Mouse (Mus musculus) cerebellum, postnatal 36 days (tissue): ENCODE measurements around the gene Cdc42.

ENCODE experiments used
- DNase-seq, 2 experiments: peaks; one replicate each; pipeline ENCODE4 v3.0.0; 2021 to 2022; ENCODE audit warnings: mixed read lengths in 2 of 2

Gene Cdc42

DNA sequence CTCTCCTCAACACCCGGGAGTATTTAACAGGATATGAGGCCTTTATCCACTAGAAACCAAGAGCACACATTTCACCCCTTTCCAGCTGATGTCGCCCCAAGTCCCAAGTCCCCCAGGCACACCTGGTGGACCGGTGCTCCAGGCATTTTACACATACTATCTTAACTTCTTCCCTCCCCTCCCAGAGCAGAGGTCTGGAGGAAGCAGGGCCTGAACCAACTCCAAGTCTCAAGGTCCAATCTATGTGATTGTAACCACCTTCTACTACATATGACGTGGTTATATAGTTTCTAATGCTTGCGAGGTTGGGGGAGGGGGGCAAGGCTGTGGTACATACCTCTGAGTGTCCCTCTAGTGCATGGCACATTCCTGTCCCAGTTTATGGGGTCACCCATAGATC is 75.4 kb downstream of the Cdc42 start:
- no peak for DNase-seq

DNA sequence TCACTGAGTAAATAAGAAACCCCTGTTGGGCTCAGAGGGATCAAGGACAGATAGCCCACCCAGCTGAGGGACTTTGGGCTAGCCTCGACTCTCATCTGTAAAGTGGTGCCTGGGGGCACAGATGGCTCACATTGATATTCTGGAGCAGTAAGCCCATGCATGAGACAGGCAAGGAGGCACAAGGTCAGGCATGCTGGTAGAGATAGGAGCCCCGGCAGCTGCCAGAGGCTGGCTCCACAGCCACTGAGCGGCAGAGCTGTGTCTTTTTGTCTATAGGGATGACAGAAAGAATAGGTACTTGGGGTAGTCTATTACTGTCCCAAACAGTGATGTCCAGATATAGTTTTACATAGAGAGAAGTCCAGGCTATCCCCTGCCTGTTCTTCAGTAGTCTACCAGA is 76.2 kb downstream of the Cdc42 start:
- no peak for DNase-seq

DNA sequence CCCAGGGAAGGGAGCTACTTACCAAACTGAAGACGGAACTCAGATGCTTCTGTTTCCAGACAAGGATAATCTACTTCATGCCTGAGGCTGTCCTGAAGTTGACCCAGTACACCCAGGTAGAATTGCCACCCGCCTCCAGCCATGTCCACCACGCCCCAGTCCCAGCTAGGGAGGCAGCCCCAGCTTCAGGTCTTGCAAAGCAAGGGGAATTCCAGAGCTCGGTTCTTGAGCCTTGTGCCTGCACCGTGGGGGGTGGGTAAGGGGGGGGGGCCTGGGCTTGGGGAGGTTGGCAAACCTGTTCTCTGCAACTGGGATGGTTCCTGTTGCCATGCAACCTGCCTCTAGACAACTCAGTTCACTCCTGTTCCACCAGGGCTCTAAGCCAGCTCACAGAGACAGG is 78.2 kb downstream of the Cdc42 start:
- no peak for DNase-seq

GRCm38 (mm10) chr4:137278144-137279040 is 79.1 kb downstream of the Cdc42 start:
- DNase-seq = no peak

DNA sequence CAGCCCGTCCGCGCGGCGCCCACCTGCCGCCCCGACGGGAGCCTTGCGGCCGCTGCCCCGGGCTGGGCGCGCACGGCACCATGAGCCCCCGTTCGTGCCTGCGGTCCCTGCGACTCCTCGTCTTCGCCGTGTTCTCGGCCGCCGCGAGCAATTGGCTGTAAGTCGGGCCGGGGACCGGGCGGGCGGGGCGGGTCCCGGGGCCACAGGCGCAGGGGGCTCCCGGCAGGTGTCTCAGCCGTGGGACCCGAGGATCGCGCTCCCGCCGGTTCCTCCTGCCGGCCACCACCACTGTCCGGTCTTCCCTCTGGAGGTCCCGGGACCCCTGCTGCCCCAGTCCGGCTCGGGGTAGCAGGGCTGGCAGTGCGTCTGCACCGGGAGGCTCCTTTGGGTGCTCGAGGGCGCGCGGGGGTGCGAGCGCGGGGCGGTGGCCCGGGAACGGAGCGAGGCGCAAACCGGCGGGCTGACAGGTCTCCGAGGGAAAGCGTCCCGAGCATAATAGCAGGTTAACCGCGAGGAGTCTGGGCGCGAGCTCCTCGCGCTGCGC is 79.8 kb downstream of the Cdc42 start:
- no peak for DNase-seq

GRCm38 (mm10) chr4:137277166-137277513 is 80.4 kb downstream of the Cdc42 start, which contains the start of gene Wnt4:
Wnt4 (plus strand) TSS chr4:137277489.
- DNase-seq = no peak

DNA sequence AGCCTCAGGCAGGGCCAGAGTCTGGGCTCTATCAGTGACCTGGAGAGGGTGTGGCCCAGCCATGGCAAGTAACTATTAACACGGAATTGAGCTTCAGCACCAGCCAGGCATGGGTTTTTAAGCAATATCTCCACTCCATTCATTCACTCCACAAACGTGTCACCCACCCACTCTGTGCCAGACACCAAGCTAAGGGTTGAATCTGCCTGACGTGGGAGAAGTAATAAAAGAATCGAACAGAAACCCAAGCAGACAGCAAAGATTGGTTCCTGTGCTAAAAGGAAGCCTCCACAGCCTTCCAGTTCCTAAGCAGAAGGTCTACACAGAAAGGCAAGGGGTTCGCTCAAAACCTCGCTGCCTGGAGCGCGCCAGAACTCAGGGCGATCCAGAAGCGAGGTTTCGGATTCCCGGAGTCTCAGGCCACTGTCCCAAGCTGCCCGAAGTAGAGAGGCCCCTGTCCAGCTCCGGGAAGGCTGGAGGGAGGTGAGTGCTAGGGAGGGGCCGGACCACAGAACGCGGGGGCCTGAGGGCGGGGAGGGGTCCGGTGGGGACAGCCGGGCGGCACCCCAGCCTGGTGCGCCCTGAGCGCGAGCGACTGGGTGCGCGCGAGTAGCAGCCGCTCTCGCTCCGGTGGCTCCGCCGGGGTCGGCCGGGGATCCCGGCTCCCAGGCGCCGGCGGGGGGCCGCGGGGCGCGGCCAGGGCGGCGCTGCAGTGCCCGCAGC is 80.9 kb downstream of the Cdc42 start:
- no peak for DNase-seq

DNA sequence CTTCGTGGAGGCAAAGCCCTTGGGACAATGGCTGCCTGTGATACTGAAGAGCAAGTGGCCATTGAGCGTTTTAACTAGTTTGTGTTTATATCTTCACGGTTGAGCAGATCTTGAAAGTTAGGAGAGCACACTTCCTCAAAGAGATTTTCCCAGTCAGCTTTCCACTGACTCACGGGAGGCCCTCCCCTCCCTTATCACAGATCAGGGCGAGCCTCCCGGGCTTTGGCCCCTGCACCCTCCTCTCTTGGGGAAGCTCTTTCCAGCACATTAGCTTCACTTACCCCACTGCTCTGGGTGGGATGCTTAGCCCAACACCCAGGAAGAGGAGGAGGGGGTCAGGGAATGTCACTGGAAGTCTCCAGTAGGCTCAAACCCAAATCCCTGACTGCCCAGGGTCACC is 83.2 kb downstream of the Cdc42 start:
- no peak for DNase-seq

DNA sequence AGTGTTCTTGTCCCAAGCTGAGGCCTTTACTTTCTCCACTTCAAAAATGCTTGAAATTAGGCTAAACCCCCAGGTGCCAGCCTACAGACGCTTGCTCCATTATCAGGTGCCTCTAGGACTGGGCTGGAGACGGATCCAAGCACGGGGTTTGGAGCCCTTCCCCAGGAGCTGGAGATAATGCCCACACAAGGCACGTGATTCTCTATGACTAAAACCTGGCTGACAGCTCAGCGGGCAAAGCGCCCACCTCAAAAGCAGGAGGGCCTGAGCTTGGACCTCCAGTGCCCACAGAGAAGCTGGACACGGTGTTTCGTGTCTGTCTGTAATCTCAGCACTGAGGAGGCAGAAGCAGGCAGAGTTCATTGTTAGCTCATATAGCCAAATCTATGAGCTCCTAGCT is 85.7 kb downstream of the Cdc42 start:
- no peak for DNase-seq
